Mouse (Mus musculus) megakaryocyte-erythroid progenitor cell, adult 5 weeks (primary cell): ENCODE measurements around the gene Gpr26. TPM values are rescaled to one million over a fixed set of nuclear protein-coding genes. Genes with fewer than 3 reads are reported as not detected.

ENCODE experiments used
- polyA plus RNA-seq: library from polyadenylated mRNA; stranded (reverse); fragments of >175 nt; gene quantifications from 2 replicates; pipeline ENCODE4 v1.2.3, GENCODE M21; 2012

The Gpr26 gene
- not detected in 2 replicates for polyA plus RNA-seq

GRCm38 (mm10) chr7:131966023-131966915 lies at the start of gene Gpr26:
Gene Gpr26, plus strand, starts transcription at chr7:131966460.

Other genes with a start within 250 kb of the Gpr26 start
- not detected in 2 replicates for gene Cpxm2, start 188.3 kb downstream of the Gpr26 start, polyA plus RNA-seq